Mouse (Mus musculus): ENCODE results near the gene Arhgef7. TPM values are rescaled to one million over a fixed set of nuclear protein-coding genes. Genes with fewer than 3 reads are reported as not detected.

Arhgef7 gene
- total RNA-seq, 4 experiments from 2014 or later, result 40.3 to 56.7 (median 46.7) TPM

DNA sequence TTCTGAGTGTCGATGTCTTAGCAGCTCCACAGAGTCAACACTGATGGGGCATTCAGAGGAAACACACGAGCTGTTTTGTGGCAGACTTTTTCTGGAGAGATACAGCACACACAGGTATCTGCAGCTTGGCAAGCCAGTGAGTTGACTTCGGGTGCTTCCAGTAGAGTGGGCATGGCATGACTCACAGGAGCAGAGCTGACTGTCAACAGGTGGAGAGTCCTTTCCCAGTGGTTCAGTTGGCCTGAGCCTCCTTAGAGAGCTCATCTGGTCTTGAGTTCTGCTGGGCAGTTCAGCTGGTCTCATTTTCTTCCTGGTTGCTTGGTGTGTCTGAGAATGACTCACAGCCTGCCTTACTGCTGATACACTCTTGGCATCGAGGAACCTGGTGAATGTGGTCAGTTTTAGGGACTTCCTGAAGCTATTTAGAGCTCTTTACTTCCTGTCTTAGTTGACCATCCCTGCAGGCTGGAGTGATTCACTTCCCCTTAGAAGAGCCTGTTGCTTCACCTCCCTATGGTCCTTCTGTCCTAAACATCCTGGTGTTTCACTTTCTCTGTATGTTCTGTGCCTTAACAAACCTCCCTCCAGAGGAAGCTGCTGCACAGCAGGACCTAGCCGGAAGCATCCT, 39.8 kb downstream of the Arhgef7 start:
- no peak for DNase-seq

DNA sequence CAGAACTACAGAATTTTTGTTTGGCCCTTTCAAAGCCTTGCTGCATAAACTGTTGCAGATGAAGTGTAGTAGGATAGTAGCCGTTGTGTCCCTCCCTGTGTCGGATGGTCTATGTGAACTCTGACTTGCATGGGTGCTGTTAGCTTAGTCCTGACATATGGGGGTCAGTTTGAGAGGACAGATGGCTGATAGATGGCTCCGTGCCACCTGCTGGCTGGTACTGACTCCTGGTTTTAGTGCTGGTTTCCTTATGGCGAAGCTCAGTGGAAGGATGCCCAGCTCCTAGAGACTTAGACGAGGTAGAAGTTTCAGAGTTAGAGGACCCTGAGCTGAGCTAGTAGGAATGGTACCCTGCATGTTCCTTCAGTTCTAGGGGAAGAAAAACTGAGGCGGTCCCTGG, 42.5 kb downstream of the Arhgef7 start:
- no peak for DNase-seq

DNA sequence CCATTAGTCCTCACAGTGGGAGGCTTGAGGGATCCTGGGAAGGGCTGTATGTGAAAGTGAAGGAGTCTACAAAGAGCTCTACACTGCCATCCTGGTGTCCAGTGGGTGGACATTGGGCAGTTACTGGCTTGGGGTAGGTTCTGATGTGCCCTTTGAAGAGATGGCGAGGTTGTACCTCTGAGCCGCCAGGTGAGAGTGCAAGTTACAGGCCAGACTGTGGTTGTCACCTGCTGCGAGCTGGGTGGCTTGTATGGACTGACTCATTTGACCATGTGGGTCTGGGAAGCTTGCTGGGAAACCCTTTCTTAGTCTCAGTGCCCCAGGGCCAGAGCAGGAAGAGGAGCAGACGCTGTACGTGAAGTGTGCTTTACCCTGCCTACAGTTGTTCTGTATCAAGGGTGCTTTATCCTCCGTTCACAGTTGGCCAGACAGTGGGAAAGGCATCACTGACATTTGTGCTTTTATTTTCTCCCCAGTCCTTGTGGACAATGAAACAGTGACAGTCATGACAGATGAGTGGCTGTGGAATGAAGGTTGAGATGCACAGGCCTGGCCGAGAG, 43.1 kb downstream of the Arhgef7 start:
- DNase-seq, result no peak

DNA sequence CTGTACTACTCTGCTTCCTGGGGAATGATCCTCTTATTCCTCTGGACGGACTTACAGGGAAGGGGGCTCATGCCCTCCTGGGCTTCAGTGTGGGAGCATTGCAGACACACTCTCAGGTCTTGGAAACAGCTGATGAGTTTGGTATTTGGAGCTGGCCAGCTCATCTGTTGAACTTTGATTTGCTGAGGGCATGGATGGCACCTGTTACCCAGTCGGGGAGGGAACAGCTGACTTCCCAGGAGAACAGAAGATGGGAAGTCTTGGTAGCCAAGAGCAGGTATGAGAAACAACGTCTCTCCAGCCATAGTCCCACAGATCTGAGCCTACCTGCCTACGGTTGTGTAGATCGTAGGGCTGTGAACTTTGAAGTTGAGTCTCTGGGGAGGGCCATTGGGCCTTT, 44.1 kb downstream of the Arhgef7 start:
- no peak for DNase-seq

DNA sequence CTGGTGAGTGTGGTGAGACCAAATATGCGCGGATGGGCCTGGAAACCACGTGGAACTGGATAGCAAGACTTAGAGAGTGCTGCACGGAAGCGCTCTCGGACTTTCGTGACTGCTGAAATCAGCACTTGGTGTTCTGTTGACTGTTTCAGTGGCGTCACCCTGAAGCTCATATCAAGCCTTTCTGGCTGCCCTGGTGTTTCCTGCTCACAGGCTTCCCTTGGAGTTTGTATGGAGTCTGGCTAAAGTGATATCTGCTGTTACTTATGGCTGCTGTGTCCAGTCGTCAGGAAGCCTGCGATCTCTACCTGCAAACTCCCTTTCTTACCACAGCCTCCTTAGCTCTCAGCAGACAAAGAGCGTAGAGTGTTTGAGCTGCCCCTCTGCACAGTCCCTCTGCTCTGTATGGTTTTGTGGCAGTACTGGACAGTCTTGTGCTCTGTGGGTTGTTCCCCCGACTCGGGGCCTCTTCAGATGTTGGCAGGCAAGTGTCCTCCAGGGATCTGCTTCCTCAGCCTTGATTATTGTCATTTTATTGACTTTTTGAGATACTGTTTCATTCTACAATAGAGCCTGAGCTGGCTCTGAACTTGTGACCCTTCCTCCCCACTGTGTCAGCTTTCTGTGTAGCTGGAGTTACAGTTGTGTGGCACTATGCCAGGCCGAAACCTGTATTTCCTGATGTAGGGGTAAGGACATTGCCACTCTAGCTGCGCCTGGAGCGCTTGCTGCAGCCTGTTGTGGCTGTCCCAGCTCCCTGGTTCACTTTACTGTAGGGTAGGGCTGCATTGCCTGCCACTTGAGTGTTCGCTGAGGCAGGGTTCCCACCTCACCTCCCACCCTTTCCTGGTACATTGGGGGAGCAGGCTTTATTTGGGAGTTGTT, 46.9 kb downstream of the Arhgef7 start:
- no peak for DNase-seq

DNA sequence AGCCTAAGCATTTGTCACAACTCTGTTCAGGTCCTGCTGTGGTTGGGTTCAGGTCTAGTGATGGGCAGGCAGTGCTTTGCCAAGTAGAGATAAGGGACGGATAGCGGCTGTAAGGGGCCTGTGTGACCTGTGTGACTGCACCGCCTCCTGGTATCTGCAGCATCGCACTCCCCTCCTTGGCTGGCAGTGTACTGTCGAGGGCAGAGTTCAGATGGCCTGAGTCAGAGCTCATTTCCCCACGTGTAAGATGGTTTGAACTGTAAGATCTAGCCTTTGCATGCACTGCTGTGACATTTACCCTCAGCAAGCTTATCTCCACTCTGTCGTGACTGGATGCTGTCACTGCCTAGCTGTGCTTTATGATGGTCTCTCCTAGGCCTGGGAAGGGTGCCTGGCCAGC, 48.4 kb downstream of the Arhgef7 start:
- no peak for DNase-seq

DNA sequence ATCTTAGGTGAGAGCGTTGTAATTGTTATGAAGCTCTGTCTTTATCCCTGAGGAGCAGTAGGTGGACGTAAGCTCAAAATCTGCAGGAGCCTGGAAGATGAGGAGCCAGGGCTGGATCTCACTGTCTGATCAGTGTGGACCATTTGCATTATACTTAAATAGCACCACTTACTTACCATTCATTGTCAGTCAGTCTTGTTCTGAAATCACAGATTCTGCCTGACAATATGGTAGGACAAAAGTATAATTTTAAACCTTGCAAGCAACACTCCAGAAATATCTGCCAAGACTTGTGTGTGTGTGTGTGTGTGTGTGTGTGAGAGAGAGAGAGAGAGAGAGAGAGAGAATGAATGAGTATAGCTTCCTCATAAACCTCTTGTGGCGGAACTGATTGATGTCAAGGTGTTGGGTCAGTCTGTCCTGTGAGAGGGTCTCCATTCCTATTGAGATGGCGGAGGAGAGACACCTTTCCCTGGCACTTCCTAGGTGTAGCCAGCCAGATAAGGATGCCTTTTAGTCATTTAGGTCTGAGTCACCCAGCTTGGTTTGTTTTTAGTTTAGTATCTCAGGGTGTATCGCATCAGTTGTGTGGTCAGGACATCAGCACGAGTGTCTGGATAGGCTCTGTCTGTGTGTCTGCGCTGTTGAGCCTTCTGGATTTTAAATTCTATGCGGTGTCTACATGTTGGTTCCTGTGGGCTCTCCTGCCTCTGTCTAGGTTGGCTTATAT, 49.1 kb downstream of the Arhgef7 start:
- DNase-seq, result no peak

DNA sequence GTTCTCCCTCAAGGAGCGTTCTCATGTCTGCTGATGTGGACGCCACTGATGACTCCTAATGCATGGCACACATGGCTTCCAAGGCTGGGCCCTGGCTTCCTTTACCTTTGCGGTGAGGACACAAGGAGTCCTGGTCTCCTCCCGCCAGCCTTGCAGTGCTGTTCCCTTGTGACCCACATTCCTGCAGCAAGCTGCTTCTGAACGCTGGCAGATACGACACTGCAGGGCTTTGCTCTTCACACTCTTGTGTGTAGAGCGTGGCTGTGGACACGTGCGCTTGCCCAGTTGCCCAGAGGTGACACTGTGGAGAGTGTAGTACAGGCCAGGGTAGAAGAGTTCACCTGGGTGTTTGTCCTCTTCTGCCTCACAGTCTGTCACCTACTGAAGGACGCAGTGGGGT, 49.7 kb downstream of the Arhgef7 start:
- no peak for DNase-seq

DNA sequence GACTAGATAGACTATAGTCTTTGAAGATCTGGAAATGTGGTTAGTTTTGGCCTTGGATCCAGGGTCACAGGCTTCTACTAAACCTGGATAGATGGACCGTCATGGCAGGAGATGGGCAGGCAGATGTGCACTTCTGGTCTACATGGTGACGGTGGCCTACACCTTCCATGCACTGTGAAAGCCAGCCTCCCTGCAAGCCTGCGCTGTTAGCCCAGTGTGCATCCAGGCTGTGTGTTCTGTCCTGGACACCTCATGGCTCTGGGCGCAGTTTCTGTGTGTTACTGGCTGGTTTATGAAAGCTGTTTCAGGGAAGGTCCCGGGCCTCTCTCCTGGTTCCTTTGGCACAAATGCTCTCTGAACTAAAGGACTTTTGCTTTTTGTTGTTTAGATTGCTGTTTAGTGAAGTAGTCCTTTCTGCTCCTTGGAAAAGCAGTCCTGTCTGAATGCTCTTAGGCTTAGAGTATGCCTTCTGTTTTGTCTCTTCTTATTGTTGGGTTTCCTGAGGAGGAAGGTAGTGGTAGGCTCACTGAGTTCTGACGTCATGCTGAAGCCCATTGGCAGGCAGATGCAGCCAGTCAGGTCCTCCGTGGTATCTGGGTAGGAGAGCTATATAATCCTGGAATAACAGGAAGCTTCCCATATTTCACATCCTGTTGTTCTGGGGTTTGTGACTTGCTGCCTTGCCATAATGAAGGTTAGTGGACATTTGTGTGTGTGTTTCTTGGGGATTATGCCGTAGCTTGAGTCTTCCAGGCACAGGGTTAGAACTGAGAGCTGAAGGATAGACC, 51.3 kb downstream of the Arhgef7 start:
- DNase-seq, result no peak

DNA sequence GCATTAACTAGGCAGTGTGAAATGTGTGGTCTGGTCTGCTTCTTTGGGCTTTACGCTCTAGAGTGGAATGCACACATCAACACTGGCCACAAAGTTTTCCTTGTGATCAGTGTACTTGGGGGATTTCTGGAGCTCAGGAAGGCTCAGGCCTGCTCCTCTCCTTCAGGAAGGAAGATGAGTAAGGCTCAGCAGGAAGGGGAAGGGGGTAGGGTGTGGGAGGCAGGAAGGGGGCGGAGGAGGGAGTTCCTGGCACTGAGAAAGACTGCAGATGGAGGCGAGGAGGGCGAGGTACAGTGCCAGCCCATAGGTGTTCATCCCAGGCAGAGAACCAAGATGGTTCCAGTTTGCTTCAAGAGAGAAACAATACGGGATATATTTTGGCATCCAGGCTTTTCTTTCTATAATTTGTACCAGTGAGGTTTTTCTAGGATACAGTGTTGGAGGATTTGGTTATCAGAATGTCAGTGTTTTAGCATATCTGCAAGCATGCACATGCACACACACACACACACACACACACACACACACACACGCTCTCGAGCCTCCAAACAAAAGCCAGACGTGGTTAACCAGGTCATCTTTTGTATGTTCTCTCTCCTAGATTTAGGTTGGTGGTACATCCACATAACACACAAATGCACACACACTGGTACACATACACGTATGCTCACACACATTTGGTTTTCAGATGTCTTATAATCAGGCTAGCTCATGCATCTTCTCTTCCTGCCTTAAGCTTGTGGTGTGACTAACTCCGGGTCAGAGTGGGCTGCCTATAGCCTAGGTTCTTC, 52.5 kb downstream of the Arhgef7 start:
- DNase-seq, result no peak

DNA sequence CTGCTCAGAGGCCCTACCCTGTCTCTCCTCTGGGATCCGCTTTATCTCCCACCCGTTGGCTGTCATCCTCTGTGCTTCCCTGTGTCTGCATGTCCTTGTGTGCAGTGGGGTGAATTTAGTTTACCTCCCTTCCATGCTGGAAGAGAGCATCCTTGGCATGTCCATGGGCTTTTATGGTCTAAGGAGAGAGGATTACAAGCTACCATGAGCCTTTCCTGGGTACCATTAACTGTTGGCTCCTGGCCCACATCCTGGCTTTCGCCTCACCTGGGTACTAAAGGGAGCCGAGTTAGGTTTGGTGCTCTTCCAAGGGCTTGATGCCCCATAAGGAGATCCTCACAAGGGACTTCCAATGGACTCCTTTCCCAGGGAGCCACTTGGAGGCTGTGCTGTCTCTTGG, 53.1 kb downstream of the Arhgef7 start:
- no peak for DNase-seq

DNA sequence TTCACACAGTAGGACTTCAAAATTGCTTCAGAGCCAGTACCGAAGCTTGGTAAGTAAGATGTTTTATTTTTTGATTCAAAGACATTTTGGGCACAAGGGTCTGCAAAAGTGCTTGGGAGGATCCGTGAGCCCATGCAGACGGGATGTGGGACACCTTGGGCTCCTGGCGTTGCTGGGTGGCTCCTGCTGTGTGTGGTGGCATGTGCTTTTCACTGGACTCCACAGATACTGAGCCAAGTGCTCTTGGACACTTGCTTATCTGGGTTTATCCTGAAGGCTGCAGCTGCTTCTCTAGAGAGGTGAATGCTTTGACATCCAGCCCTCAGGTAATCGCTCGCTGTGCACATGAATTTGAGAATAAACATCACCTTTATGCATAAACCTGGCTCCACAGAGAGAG, 55.1 kb downstream of the Arhgef7 start:
- no peak for DNase-seq

DNA sequence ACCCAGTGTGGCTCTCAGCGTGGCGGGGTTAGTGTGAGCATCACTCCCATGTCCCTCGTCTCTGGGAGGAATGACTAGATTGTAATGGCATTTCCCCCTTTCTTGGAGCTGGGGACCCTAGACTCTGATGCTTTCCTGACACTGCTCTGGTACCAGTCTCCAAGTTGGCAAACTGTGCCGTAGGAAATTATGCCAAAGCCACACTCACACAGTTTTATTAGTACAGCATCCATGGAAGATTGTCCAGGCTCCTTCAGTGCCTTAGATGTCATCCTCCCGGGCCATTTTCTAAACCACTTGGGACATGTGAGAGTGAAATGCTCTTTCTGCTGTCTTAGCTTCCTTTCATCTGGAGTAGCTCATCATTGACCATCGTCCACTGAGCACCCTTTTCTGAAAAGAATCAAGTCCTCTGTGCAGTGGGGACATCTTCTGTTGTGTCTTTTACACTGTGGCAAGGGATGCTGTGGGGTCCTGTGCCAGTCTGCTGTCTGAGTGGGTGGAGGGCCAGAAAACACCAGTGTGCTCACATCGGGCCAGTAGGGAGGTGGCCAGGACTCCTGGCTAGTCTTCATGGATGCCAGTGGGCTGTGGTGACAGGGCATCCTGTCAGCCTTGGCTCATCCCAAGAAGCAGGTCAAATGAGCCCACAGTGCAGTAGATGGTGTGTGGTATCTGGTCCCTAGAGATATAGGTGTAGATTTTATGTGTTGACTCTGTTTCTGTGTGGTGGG, 56.5 kb downstream of the Arhgef7 start:
- DNase-seq, result no peak

DNA sequence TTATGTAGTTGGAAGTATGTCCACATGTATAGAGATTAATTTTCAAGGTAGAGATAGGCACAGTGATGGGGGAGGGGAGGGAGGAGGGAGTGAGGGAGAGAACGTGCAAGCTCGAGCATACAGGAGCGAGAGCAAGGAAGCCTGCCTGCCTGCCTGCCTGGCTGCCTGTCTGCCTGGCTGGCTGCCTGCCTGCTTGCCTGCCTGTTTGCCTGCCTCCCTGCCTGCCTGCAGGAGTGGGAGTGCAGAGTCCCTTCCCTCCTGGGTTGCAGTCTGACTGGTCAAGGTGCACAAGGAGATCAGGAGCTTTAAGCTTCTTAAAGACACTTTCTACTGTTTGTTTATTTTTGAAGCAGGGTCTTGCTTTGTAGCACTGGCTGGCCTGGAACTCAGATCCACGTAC, 57.6 kb downstream of the Arhgef7 start:
- DNase-seq, result no peak

DNA sequence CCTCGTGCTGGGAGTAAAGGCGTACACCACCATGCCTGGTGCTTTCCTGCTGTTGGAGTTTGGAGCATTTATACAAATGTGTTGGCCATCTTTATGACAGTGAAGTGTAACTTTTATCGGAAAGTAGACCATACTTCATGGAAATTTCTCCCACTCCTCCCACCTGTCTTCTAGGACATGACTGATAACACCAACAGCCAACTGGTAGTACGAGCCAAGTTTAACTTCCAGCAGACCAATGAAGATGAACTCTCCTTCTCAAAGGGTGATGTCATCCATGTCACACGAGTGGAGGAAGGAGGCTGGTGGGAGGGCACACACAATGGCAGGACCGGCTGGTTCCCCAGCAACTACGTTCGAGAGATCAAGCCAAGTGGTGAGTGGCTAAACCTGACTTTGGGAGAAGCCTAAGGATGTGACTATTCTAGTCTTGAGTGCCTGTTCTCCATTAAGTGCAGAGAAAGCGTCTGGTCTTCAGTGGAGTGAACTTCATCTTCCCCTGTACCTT, 58.1 kb downstream of the Arhgef7 start:
- no peak for DNase-seq

DNA sequence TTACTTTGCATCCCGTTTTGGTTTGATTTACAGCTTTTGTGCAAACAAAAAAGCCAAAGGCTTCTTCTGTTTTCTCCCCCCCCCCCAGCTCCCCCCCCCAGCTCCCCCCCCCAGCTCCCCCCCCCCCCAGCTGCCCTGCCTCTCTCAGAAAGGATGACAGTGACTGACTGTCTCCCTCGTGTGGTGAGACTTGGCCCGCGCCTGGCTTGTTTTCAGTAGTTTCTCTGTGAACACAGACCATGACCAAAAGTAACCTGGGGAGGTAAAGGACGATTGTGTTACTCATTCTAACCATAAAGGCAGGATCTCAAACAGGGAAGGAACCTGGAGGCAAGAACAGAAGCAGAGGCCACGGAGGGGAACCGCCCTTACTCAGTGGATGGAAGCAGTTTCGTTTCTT, 60.7 kb downstream of the Arhgef7 start:
- DNase-seq, result peak; percentile 52

DNA sequence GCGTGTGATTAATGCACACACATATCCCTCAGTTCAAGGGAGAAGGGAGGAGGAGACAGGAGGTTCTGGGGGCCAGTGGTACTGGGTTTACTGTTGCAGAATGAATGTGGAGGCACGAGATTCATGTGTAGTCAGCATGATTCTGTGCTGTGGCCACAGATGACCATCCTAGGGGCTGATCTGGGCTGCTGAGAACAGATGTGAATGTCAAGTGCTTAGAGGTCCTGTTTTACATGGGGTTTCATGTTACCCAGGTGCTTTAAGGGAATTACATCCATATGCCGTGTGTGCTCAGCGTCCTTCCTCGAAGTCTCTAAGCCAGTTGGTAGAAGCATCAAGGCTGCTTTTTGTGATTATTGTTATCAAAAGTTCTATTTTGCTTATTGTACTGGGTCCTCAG, 61.6 kb downstream of the Arhgef7 start:
- no peak for DNase-seq

DNA sequence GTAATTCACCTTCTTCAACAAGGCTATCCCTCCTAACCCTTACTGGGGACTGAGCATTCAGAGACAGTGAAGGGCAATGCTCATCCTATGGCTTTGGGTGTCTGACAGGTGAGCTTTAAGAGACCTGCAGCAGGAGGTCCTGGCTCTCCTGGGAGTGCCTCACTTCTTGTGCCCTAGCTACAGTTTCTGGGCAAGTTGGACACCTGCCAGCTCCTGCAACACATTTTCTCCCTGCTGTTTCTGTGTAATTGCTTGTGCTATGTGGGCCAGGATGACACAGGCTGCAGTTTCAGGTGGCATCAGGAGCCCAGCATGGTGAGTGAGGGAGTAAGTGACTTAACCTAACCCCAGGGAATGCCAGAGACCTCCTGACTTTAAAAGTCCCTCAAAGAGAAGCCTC, 67.4 kb downstream of the Arhgef7 start:
- DNase-seq, result no peak

DNA sequence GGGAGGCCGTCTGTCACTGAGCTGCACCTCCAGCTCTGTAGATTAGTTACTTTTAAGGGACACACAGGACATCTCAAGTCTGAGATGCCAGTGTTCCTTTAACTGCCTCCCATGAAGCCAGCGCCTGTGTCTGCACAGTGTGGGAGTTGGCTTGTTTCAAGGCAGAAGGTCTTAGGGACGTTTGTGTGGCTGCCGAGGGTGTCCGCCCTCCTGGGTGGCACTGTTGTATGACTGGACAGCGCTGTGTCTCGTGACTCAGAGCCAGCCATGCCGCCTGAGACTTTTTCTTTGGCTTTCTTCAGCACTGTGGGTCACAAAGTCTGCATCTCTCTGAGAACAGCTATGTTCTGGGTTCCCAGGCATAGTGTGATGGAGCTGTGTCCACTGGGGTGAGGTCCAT, 69.6 kb downstream of the Arhgef7 start:
- DNase-seq, result no peak

DNA sequence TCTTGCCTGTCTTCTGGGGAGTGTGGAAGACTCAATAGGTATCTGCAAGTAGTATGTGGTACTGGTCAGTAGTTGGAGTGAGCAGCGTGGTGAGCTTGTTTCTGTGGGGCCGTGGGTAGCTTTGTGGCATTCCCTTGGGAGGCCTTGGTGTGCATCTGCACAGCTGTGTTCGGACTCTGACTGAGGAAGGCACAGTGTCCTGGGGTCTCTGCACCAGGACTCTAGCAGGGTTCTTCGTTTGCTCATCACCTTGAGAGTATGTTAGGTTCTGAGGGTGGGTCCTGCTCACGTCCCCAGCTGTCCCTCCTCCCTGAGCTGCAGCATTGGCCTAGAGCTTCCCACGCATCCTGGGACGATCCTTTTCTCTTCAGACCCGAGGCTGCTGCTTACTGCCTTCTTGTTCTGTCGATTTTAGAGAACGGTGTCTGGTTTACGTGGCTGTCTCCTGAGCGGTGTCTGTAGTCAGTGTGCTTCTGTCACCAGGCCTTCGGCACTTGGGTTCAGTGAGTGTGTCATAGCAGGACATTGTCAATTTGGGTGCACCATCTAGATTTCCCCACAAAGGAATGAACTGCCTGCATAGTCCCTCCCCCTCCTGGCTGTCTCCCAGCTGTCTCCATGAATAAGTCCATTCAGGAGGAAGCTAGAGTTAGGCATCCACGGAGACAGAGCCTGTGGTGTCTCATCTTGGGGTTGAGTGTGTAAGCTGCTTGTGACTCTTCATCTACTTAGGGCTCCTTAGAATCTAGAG, 70.4 kb downstream of the Arhgef7 start:
- no peak for DNase-seq
